Mouse (Mus musculus) heart, adult 2 months (tissue): ENCODE data around the gene Evc. TPM values are rescaled to one million over a fixed set of nuclear protein-coding genes. Genes with fewer than 3 reads are reported as not detected.
A peak's percentile ranks its signal among the peaks of the same experiment; 100 is the strongest.

Experiments
- DNase-seq, 2 experiments: peaks; one replicate each; pipeline ENCODE4 v3.0.0; 2021
- H3K27ac ChIP-seq: fragments of 200-600 bp; 2 replicates; pipeline ENCODE4 v1.8.1; 2022
- H3K27me3 ChIP-seq: fragments of 200-500 bp; 2 replicates; pipeline ENCODE4 v1.6.1; 2012; ENCODE audit warnings: mild to moderate bottlenecking, low read length, inconsistent platforms, mixed read lengths; ENCODE audit not compliant: control insufficient read depth, insufficient read depth
- H3K36me3 ChIP-seq: fragments of 200-500 bp; 2 replicates; pipeline ENCODE4 v1.6.1; 2012; ENCODE audit warnings: low read length, inconsistent platforms; ENCODE audit not compliant: control insufficient read depth, insufficient read depth
- H3K4me1 ChIP-seq: fragments of 200-500 bp; 2 replicates; pipeline ENCODE4 v1.6.1; 2011; ENCODE audit warnings: low read length; ENCODE audit not compliant: control insufficient read depth, insufficient read depth
- H3K4me3 ChIP-seq: fragments of 200-600 bp; 2 replicates; pipeline ENCODE4 v1.8.1; 2022
- H3K79me2 ChIP-seq: fragments of 200-500 bp; replicated peaks from 2 replicates; pipeline ENCODE4 v1.6.1; 2012; ENCODE audit warnings: mild to moderate bottlenecking, inconsistent platforms, low read length, moderate library complexity, mixed read lengths; ENCODE audit not compliant: control insufficient read depth, insufficient read depth
- H3K9ac ChIP-seq: fragments of 200-500 bp; 2 replicates; pipeline ENCODE4 v1.6.1; 2012; ENCODE audit warnings: low read depth, mild to moderate bottlenecking, control low read depth, inconsistent platforms, low read length, mixed read lengths
- CTCF ChIP-seq: fragments of 200-600 bp; IDR thresholded peaks from 2 replicates; pipeline ENCODE4 v1.8.1; 2022; ENCODE audit warnings: antibody characterized with exemption, mild to moderate bottlenecking, moderate library complexity
- EP300 ChIP-seq: fragments of 200-500 bp; IDR thresholded peaks from 2 replicates; pipeline ENCODE4 v1.6.1; 2011; ENCODE audit warnings: low read depth, low read length, control low read depth; ENCODE audit not compliant: insufficient read depth
- POLR2A ChIP-seq: fragments of 200-500 bp; IDR thresholded peaks from 2 replicates; pipeline ENCODE4 v1.6.1; 2011; ENCODE audit warnings: mild to moderate bottlenecking, low read depth, low read length, control low read depth; ENCODE audit not compliant: insufficient read depth
- WGBS: fragments of 180-500 bp; shearing (Covaris S2); methylation state at CpG from one replicate; pipeline ENCODE4 v1.1.7; 2018; 5-methylcytosine and 5-hydroxymethylcytosine counted together
- intact Hi-C: fragments of 180-260 bp; cut with DNase I; formaldehyde crosslinking; loops from one replicate; pipeline ENCODE4 v1.15.1; 2025
- polyA plus RNA-seq: library from polyadenylated mRNA; depleted of rRNA; stranded (reverse); fragments of >200 nt; gene quantifications from 2 replicates; pipeline ENCODE4 v1.2.3, GENCODE M21; 2012; rRNA removed
- total RNA-seq, 2 experiments: library from RNA; stranded (reverse); gene quantifications; 2 replicates each; pipeline ENCODE4 v1.2.3; 2021

Evc gene
- total and polyA plus RNA-seq, 3 experiments = 5.2 to 6.5 (median 5.8) TPM

DNA sequence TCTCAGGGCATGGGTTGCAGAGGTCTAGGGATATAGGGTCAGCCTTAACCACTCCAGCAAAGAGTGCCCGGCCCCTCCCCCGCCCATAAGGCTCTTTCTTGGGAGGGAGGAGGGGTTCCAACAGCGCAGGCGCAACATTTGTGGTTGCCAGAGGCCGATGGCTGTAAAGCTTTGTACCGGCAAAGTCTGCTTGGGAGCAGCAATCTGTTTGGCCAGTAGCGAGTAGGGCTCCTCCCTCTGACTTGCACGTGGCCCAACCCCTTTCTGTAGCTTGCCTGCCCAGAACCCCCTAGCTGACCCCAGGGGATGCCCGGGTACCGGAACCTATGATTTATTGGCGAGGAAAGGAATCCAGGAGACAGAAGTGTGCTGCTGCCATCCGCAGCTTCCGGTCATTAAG, 92.5 kb downstream of the Evc start:
- Histone ChIP-seq H3K4me1 (no peaks in the 10 kb centered on the region; the same call in 1 of the 2 replicates), H3K79me2 (no peaks in the 10 kb centered on the region), H3K27ac (no peak overlapping the region), H3K4me3 (no peak overlapping the region), H3K27me3 (peaks cover 16% of the 10 kb centered on the region), H3K36me3 (no peaks in the 10 kb centered on the region), H3K9ac (no peak overlapping the region)
- intact Hi-C loops = no loop called here
- DNase-seq = no peak
- WGBS = 3% methylated on average over 13 of the region's 13 CpGs
- TF ChIP-seq CTCF (no peak), POLR2A (no peak), EP300 (no peak)

DNA sequence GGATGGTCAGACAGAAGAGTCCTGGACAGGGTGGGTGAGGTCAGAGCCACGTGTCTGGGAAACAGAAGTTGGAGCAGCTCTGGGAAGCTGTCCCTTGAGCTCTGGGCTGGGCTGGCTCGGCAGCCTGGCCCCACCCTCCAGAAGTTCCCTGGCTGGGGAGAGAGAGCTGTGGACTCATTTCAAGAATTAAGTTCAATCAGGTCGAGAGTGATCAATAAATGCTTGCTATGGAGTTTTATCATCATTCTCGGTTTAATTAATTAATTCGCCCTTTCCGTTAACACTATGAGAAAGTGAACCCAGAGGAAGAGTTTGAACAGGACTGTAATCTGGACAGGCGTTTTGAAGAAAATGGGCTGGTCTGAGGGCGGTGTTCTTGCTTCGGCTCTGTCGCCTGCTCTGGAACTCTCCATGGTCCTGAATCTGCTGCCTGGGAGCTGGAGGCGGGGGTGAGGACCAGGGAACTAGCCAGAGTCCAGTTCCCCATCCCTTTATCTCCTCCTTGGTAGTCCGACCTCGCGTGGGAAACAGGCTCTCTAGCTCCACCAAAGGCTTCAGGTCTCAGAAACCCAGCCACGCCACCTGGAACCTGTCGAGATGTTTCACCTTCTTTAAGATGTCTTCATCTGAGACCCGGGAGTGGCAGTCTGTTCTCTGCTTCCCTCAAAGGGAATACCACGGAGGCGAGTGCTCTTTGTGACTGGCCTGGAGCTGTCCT, 93.4 kb downstream of the Evc start:
- 1% methylated on average over 19 of the region's 19 CpGs for WGBS
- no peaks in the 10 kb centered on the region; the same call in 1 of the 2 replicates for H3K4me1 ChIP-seq
- no peak overlapping the region for H3K9ac ChIP-seq
- H3K27ac ChIP-seq = no peak overlapping the region
- intact Hi-C loops = no loop called here
- H3K79me2 ChIP-seq = no peaks in the 10 kb centered on the region
- H3K36me3 ChIP-seq = no peaks in the 10 kb centered on the region
- TF ChIP-seq POLR2A = no peak
- TF ChIP-seq CTCF = no peak
- TF ChIP-seq EP300 = no peak
- H3K4me3 ChIP-seq = no peak overlapping the region
- peak; percentile 42 to 67 for DNase-seq
- H3K27me3 ChIP-seq = peaks cover 16% of the 10 kb centered on the region

DNA sequence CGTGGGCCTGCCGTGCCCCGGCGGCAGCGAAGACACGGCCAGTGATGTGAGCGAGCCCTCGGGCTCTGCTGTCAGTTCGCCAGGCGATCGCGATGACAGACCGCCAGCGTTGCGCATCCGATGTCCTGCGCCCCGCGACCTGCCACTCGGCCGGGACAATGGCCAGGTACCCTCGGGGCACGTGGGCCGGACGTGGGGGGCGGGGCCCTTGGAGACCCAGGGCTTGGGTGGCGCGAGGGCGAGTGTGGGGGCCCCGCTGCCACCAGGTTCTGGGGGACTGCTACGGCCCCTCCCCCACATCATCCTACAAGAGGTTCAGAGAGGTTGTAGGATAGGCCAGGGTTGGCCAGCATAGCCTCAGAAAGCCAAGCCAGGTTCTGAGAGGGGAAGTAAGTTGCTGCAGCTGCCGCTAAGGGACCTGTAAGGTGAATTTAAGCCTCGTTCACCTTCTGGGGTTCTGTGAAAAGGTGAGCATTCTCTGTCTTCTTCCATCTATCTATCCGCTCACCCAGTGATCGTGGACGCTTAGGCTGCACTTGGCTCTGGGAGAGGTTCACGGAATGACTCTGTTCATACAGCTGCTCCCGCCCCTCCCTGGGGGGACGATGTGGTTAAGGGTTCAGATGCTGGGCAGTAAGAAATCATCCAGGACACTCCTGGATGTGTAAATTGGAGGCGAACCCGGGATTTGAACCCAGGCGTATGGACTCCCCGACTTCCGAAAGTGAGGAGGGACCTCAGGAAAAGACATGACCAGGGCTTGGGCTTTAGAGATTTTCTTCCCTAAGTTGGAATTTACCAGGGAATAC, 94.1 kb downstream of the Evc start:
- H3K4me1 ChIP-seq = no peaks in the 10 kb centered on the region; the same call in 1 of the 2 replicates
- H3K4me3 ChIP-seq = no peak overlapping the region
- no peaks in the 10 kb centered on the region for H3K79me2 ChIP-seq
- intact Hi-C loops = no loop called here
- no peak overlapping the region for H3K27ac ChIP-seq
- no peak overlapping the region for H3K9ac ChIP-seq
- peaks cover 16% of the 10 kb centered on the region for H3K27me3 ChIP-seq
- DNase-seq = no peak
- WGBS = 11% methylated on average over 43 of the region's 44 CpGs
- TF ChIP-seq POLR2A = no peak
- no peak for TF ChIP-seq EP300
- no peaks in the 10 kb centered on the region for H3K36me3 ChIP-seq

DNA sequence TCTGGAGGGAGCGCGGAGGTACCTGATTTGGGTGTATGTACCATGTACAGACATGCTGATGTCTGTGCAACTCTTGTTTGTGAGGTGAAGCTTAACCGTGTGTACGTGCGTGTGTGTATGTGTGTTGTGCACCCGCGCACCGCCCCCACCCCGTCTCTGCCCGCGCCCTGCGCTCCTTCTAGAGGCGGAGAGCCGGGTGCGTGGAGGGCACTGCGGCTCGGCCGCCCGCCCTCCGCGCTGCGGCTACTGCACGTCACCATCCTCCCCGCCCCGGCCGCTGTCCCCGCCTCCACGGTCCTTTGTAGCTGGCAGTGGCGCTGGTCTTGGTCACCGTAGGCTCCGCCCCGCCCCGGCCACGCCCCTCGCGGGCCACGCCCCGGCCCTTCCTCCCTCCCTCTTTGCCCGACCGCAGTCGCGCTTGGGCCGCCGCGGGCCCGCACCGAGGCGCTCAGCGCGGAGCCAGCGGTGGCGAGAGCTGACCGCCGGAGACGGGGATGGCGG, 95.0 kb downstream of the Evc start, which contains the start of gene Crmp1:
TSS of gene Crmp1 (plus strand) at position 290 of the 501 bp plus-strand sequence.
- no peaks in the 10 kb centered on the region for H3K79me2 ChIP-seq
- peaks cover 16% of the 10 kb centered on the region for H3K27me3 ChIP-seq
- intact Hi-C loops = no loop called here
- WGBS = 2% methylated on average over 50 of the region's 56 CpGs
- no peak for TF ChIP-seq POLR2A
- no peak for TF ChIP-seq CTCF
- no peak for TF ChIP-seq EP300
- H3K36me3 ChIP-seq = no peaks in the 10 kb centered on the region
- no peak within 1 kb of the TSS for H3K4me3 ChIP-seq
- H3K4me1 ChIP-seq = no peaks in the 10 kb centered on the region; the same call in 1 of the 2 replicates
- DNase-seq = peak in 1 of 2 experiments; percentile 6
- no peak within 1 kb of the TSS for H3K27ac ChIP-seq
- H3K9ac ChIP-seq = no peak within 1 kb of the TSS

DNA sequence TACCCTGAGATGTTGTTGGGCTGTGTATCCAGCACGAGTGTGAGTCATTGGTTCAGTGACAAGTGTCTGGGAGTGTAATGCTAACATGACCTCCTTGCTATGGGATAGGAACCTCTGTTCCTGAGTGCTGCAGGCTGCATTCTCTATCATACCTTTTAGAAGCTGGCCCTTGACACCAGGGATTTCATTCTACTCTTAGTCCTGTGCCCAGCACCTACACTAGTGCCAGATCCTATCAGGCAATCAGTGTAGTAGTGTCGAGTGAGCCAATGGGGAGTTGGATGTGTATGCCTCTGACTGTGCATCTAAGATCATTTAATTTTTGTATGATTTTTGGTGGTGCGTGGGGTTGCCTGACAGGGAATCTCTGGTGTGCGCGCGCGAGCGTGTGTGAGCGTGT, 95.5 kb downstream of the Evc start:
- Histone ChIP-seq H3K27me3 (peaks cover 16% of the 10 kb centered on the region), H3K4me1 (no peaks in the 10 kb centered on the region; the same call in 1 of the 2 replicates), H3K79me2 (no peaks in the 10 kb centered on the region), H3K9ac (no peak overlapping the region), H3K27ac (no peak overlapping the region), H3K36me3 (no peaks in the 10 kb centered on the region), H3K4me3 (no peak overlapping the region)
- no peak for DNase-seq
- 15% methylated on average over 9 of the region's 9 CpGs for WGBS
- intact Hi-C loops = no loop called here
- no peak for TF ChIP-seq CTCF

DNA sequence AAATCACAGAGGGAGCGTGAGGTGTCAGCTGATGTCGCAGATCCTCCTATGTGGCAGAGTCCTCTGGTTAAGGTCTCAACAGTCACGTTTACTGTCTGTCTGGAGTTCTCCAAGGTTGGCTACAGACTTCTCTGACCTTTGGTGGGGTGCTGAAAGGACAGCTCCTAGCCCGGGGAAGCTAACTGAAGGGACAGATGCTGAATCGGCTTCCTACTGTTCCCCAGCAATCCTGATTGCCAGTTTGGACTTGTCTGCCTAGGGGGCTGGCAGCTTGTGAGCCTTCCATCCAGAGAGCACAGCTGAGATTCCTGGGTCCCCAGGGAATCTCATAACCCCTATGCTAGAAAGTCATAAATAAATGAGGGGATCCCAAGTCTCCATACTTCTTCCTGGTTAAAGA, 96.1 kb downstream of the Evc start:
- H3K4me1 ChIP-seq = no peaks in the 10 kb centered on the region; the same call in 1 of the 2 replicates
- intact Hi-C loops = no loop called here
- H3K27ac ChIP-seq = no peak overlapping the region
- 9% methylated on average over 5 of the region's 5 CpGs for WGBS
- DNase-seq = no peak
- H3K36me3 ChIP-seq = no peaks in the 10 kb centered on the region
- H3K4me3 ChIP-seq = no peak overlapping the region
- TF ChIP-seq EP300 (no peak), POLR2A (no peak), CTCF (no peak)
- H3K27me3 ChIP-seq = peaks cover 16% of the 10 kb centered on the region
- no peak overlapping the region for H3K9ac ChIP-seq
- no peaks in the 10 kb centered on the region for H3K79me2 ChIP-seq

Other genes starting within 250 kb of the Evc start
- gene Crmp1, start 95.0 kb downstream of the Evc start, total RNA-seq = under 1 TPM; 0.55 to 0.77 TPM
- 0.59 and 0.97 TPM in 2 replicates for gene Crmp1, start 95.0 kb downstream of the Evc start, polyA plus RNA-seq
- 1 to 10 TPM; 4.3 to 4.9 TPM for gene Evc2, start 1.6 kb upstream of the Evc start, total RNA-seq
- gene Evc2, start 1.6 kb upstream of the Evc start, polyA plus RNA-seq = 8.3 and 9.5 TPM in 2 replicates